ENCODE assay signal across 10 mouse cellular contexts in genomic region chr7:143340601-143341281, GRCm38 (mm10).
DNase-seq lines count a peak whose midpoint lies in the region; ATAC-seq and TF ChIP-seq lines count a peak whose summit lies in the region.
"Had no signal": no experiment of that assay in that cellular context is flagged by ENCODE, and none has a peak within 500 bp of the region (broad histone marks: within the 10 kb centered on the region; RNA-seq: fewer than 3 reads in every experiment).

No protein-coding gene starts in this region.

- H3K27me3 ChIP-seq in heart, embryonic 12.5 days (replicated peaks) = 0 out of 2 replicates have a peak, but pooled peaks cover 5% of the 10 kb centered on the region
- peaks cover 98% of the 10 kb centered on the region for H3K27me3 ChIP-seq in forebrain, embryonic 10.5 days (ENCODE audit: poor library complexity, severe bottlenecking)
- no peaks in the 10 kb centered on the region for H3K27me3 ChIP-seq in intestine, postnatal 0 days (replicated peaks; ENCODE audit: control insufficient read depth, insufficient read depth, low read length)
- peaks cover 7% of the 10 kb centered on the region for H3K27me3 ChIP-seq in neural tube, embryonic 12.5 days (replicated peaks)

- H3K9ac ChIP-seq in heart, embryonic 12.5 days = no peak overlapping the region
- H3K9ac ChIP-seq in intestine, postnatal 0 days (ENCODE audit: low read depth, low read length) = no peak overlapping the region
- no peak overlapping the region for H3K9ac ChIP-seq in neural tube, embryonic 12.5 days

- TF ChIP-seq CTCF in intestine, postnatal 0 days (IDR thresholded peaks at IDR 0.05; ENCODE audit: low read depth) = no peak

- ATAC-seq in heart, embryonic 12.5 days (ENCODE audit: insufficient number of reproducible peaks, low FRiP score) = no peak
- ATAC-seq in intestine, postnatal 0 days = 0 out of 2 replicates have a peak, but pooled peaks have one; percentile 20
- peak; percentile 92 for ATAC-seq in neural tube, embryonic 12.5 days (ENCODE audit: low FRiP score, low read depth)
- ATAC-seq in CD4-positive, CD25-positive, alpha-beta regulatory T cell, adult 4 months = no peak
- ATAC-seq: inflammation-experienced regulatory T-cells, adult 6 months had no signal

- no peak overlapping the region for H3K4me3 ChIP-seq in heart, embryonic 12.5 days
- H3K4me3 ChIP-seq in forebrain, embryonic 10.5 days = no peak overlapping the region
- no peak overlapping the region for H3K4me3 ChIP-seq in intestine, postnatal 0 days (ENCODE audit: low read depth, low read length)
- H3K4me3 ChIP-seq in neural tube, embryonic 12.5 days = no peak overlapping the region

- peaks cover 33% of the 10 kb centered on the region for H3K4me1 ChIP-seq in heart, embryonic 12.5 days (replicated peaks)
- peaks cover 30% of the 10 kb centered on the region for H3K4me1 ChIP-seq in forebrain, embryonic 10.5 days
- 0 out of 2 replicates have a peak, but pooled peaks cover 3% of the 10 kb centered on the region for H3K4me1 ChIP-seq in intestine, postnatal 0 days (replicated peaks; ENCODE audit: control insufficient read depth, insufficient read depth, low read length)
- peaks cover 15% of the 10 kb centered on the region for H3K4me1 ChIP-seq in neural tube, embryonic 12.5 days

- H3K9me3 ChIP-seq in heart, embryonic 12.5 days (replicated peaks) = 0 out of 2 replicates have a peak, but pooled peaks cover 3% of the 10 kb centered on the region
- H3K9me3 ChIP-seq in forebrain, embryonic 10.5 days = peaks cover 8% of the 10 kb centered on the region; the same call in 1 of the 2 replicates
- no peaks in the 10 kb centered on the region for H3K9me3 ChIP-seq in intestine, postnatal 0 days (ENCODE audit: control insufficient read depth)
- 0 out of 2 replicates have a peak, but pooled peaks cover 8% of the 10 kb centered on the region for H3K9me3 ChIP-seq in neural tube, embryonic 12.5 days

- 73% methylated on average over 15 of the region's 15 CpGs for WGBS in heart, embryonic 12.5 days
- 27% methylated on average over 15 of the region's 15 CpGs for WGBS in forebrain, embryonic 10.5 days
- 65% methylated on average over 15 of the region's 15 CpGs for WGBS in intestine, postnatal 0 days
- WGBS in neural tube, embryonic 12.5 days = 21% methylated on average over 15 of the region's 15 CpGs

- no peaks in the 10 kb centered on the region for H3K36me3 ChIP-seq in heart, embryonic 12.5 days
- no peaks in the 10 kb centered on the region for H3K36me3 ChIP-seq in forebrain, embryonic 10.5 days (replicated peaks)
- H3K36me3 ChIP-seq in intestine, postnatal 0 days (ENCODE audit: control insufficient read depth, insufficient read depth) = no peaks in the 10 kb centered on the region
- no peaks in the 10 kb centered on the region for H3K36me3 ChIP-seq in neural tube, embryonic 12.5 days

- peak overlapping the region; percentile 67; the same call in 1 of the 2 replicates for H3K27ac ChIP-seq in heart, embryonic 12.5 days (ENCODE audit: poor library complexity, severe bottlenecking)
- 0 out of 2 replicates have a peak overlapping the region, but pooled peaks have one; percentile 13 for H3K27ac ChIP-seq in forebrain, embryonic 10.5 days
- peak overlapping the region; percentile 28; the same call in 1 of the 2 replicates for H3K27ac ChIP-seq in intestine, postnatal 0 days (ENCODE audit: low read depth, low read length)
- no peak overlapping the region for H3K27ac ChIP-seq in neural tube, embryonic 12.5 days

- no peak overlapping the region for H3K4me2 ChIP-seq in heart, embryonic 12.5 days
- H3K4me2 ChIP-seq in intestine, postnatal 0 days (replicated peaks; ENCODE audit: low read depth) = no peak overlapping the region
- no peak overlapping the region for H3K4me2 ChIP-seq in neural tube, embryonic 12.5 days (replicated peaks)
- H3K4me2 ChIP-seq: liver, embryonic 11.5 days had no signal

- no peak for DNase-seq in heart, adult 11 months
- DNase-seq in forebrain, embryonic 10.5 days (ENCODE audit: extremely low spot score, low spot score) = peak; percentile 42
- DNase-seq in natural killer cell, adult 2 months (ENCODE audit: low spot score in 2 of 2) = no peak
- no peak for DNase-seq in cerebellum, adult 8-10 months

Comparison
In these comparisons a context has a peak if more than half of its experiments do, and no peak if none do; other contexts are left out.
1. ATAC-seq: peak in intestine, postnatal 0 days (single experiment) and neural tube, embryonic 12.5 days (single experiment); none in heart, embryonic 12.5 days (single experiment) and CD4-positive, CD25-positive, alpha-beta regulatory T cell, adult 4 months (single experiment).